Mouse (Mus musculus) liver, postnatal 0 days (tissue): ENCODE measurements at regions not wholly inside any gene's neighbourhood (a gene's known extent, or its start where the extent isn't known, plus 50 kb on each side); places are given as distances from the start of the nearest gene placed in this dataset.

Experiments
- ATAC-seq: fragments of 200-750 bp; cut with Nextera tagmentation; 2 replicates; pipeline ENCODE4 v1.8.0; 2017; ENCODE audit warnings: mild to moderate bottlenecking, moderate library complexity
- DNase-seq: peaks from one replicate; pipeline ENCODE4 v3.0.0-alpha.2; 2016
- H3K27ac ChIP-seq: fragments of 300-500 bp; sonication (generic); 2 replicates; pipeline ENCODE4 v1.5.1; 2014; ENCODE audit warnings: antibody characterized with exemption, moderate library complexity, mild to moderate bottlenecking, low read depth
- H3K27me3 ChIP-seq: fragments of 300-500 bp; sonication (generic); 2 replicates; pipeline ENCODE4 v1.6.1; 2014; ENCODE audit warnings: low read length, control low read depth, mixed read lengths; ENCODE audit not compliant: insufficient read depth
- H3K36me3 ChIP-seq: fragments of 300-500 bp; sonication (generic); replicated peaks from 2 replicates; pipeline ENCODE4 v1.6.1; 2014; ENCODE audit warnings: mild to moderate bottlenecking, control low read depth, low read length, moderate library complexity, mixed read lengths; ENCODE audit not compliant: insufficient read depth
- H3K4me1 ChIP-seq: fragments of 300-500 bp; sonication (generic); 2 replicates; pipeline ENCODE4 v1.6.1; 2014; ENCODE audit warnings: antibody characterized with exemption, mild to moderate bottlenecking, control low read depth; ENCODE audit not compliant: insufficient read depth
- H3K4me2 ChIP-seq: fragments of 300-500 bp; sonication (generic); 2 replicates; pipeline ENCODE4 v1.6.1; 2014; ENCODE audit warnings: low read depth, mild to moderate bottlenecking, low read length, moderate library complexity, mixed read lengths
- H3K4me3 ChIP-seq: fragments of 300-500 bp; sonication (generic); 2 replicates; pipeline ENCODE4 v1.5.1; 2014; ENCODE audit warnings: low read depth, low read length
- H3K9ac ChIP-seq: fragments of 300-500 bp; sonication (generic); replicated peaks from 2 replicates; pipeline ENCODE4 v1.6.1; 2014; ENCODE audit warnings: mild to moderate bottlenecking, moderate library complexity
- H3K9me3 ChIP-seq: fragments of 300-500 bp; sonication (generic); 2 replicates; pipeline ENCODE4 v1.6.1; 2016; ENCODE audit warnings: mild to moderate bottlenecking, control low read depth, low read length, mixed read lengths
- CTCF ChIP-seq: sonication (generic); IDR thresholded peaks from 2 replicates; pipeline ENCODE4 v1.5.1; 2016; ENCODE audit warnings: antibody characterized with exemption, low read depth
- EP300 ChIP-seq: IDR thresholded peaks from 2 replicates; pipeline ENCODE4 v1.6.1; 2016; ENCODE audit warnings: antibody characterized with exemption, low read depth, mild to moderate bottlenecking
- WGBS: fragments of 180-500 bp; shearing (Covaris S2); extraction: QIAGEN DNeasy Blood & Tissue Kit; methylation state at CpG from one replicate; pipeline ENCODE4 v1.1.7; 2014; ENCODE audit not compliant: insufficient replicate concordance; 5-methylcytosine and 5-hydroxymethylcytosine counted together

DNA sequence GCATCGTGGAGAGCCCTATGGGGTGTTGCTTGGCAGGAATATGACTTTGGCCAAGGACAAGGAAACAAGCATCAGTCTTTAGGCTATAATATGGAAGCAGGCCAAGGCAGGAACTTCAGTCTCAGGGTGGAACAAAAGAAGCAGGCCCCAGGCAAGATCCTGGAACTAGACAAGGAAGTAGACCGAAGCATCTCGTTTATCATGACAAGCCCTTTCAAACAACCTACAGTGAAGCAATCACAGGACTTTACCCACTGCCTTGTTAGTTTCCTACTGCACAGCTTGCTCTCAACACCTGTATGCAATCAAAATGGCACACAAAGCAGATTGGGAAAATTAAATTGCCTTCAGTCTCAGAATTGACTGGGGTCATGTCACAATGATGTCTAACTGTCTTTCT lies 163.2 kb upstream of the Gulp1 start:
- Histone ChIP-seq H3K4me1 (no peaks in the 10 kb centered on the region), H3K36me3 (no peaks in the 10 kb centered on the region), H3K9me3 (no peaks in the 10 kb centered on the region), H3K9ac (no peak overlapping the region), H3K4me2 (no peak overlapping the region), H3K27me3 (no peaks in the 10 kb centered on the region), H3K27ac (no peak overlapping the region), H3K4me3 (no peak overlapping the region)
- WGBS, result 59% methylated on average over 3 of the region's 3 CpGs
- ATAC-seq, result no peak
- TF ChIP-seq EP300 (no peak), CTCF (no peak)
- DNase-seq, result no peak

GRCm38 (mm10) chr1:44392141-44392540 lies 159.2 kb upstream of the Gulp1 start:
- no peaks in the 10 kb centered on the region for H3K9me3 ChIP-seq
- H3K4me2 ChIP-seq, result no peak overlapping the region
- TF ChIP-seq CTCF (no peak), EP300 (no peak)
- ATAC-seq (no peak), DNase-seq (no peak)
- H3K27me3 ChIP-seq, result no peaks in the 10 kb centered on the region
- 71% methylated on average over 9 of the region's 9 CpGs for WGBS
- no peak overlapping the region for H3K27ac ChIP-seq
- H3K4me1 ChIP-seq, result no peaks in the 10 kb centered on the region
- no peak overlapping the region for H3K9ac ChIP-seq
- H3K36me3 ChIP-seq, result no peaks in the 10 kb centered on the region
- no peak overlapping the region for H3K4me3 ChIP-seq

DNA sequence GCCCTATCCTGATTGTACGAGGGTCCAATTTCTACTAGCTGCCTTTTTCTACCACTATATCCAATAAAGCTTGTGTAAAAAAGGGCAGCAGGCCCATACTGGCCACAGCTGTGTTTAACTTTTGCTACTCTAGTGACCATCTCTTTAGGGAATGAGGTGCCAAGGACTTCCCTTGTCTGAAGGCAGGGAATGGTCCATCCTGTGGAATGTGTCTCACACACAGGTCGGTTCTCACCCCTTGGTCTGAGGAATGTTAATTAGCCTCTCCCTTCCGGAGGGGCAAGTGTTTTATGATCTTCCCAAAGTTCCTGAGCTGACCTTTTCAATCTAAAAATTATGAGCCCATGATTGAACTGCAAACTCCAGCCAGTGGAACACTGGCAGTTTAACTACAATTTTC lies 155.8 kb upstream of the Gulp1 start:
- WGBS, result 28% methylated on average over 3 of the region's 3 CpGs
- no peak for DNase-seq

GRCm38 (mm10) chr1:44398066-44398465 lies 153.2 kb upstream of the Gulp1 start:
- Histone ChIP-seq H3K27ac (no peak overlapping the region), H3K36me3 (no peaks in the 10 kb centered on the region), H3K27me3 (no peaks in the 10 kb centered on the region), H3K4me3 (no peak overlapping the region), H3K4me1 (no peaks in the 10 kb centered on the region), H3K4me2 (no peak overlapping the region), H3K9ac (no peak overlapping the region), H3K9me3 (no peaks in the 10 kb centered on the region)
- no peak for ATAC-seq
- DNase-seq, result no peak
- 44% methylated on average over 2 of the region's 2 CpGs for WGBS
- TF ChIP-seq CTCF (no peak), EP300 (no peak)

More for the DNA sequence above, 155.8 kb upstream of the Gulp1 start:
- H3K4me3 ChIP-seq, result no peak overlapping the region
- ATAC-seq, result no peak
- H3K27ac ChIP-seq, result no peak overlapping the region
- no peaks in the 10 kb centered on the region for H3K9me3 ChIP-seq
- TF ChIP-seq CTCF (no peak), EP300 (no peak)
- H3K27me3 ChIP-seq, result no peaks in the 10 kb centered on the region
- H3K36me3 ChIP-seq, result no peaks in the 10 kb centered on the region
- H3K9ac ChIP-seq, result no peak overlapping the region
- H3K4me1 ChIP-seq, result no peaks in the 10 kb centered on the region
- no peak overlapping the region for H3K4me2 ChIP-seq

GRCm38 (mm10) chr1:44437822-44438221 lies 113.5 kb upstream of the Gulp1 start:
- H3K27ac ChIP-seq, result no peak overlapping the region
- ATAC-seq (no peak), DNase-seq (no peak)
- no peak overlapping the region for H3K4me2 ChIP-seq
- WGBS, result 53% methylated on average over 2 of the region's 2 CpGs
- TF ChIP-seq EP300 (no peak), CTCF (peak; percentile 25; the same call in 1 of the 2 replicates)
- no peaks in the 10 kb centered on the region for H3K4me1 ChIP-seq
- H3K36me3 ChIP-seq, result no peaks in the 10 kb centered on the region
- H3K27me3 ChIP-seq, result no peaks in the 10 kb centered on the region
- H3K9me3 ChIP-seq, result no peaks in the 10 kb centered on the region
- H3K4me3 ChIP-seq, result no peak overlapping the region
- no peak overlapping the region for H3K9ac ChIP-seq
